Mouse (Mus musculus) lung, embryonic 14.5 days (tissue): ENCODE results near the gene Pf4. TPM values are rescaled to one million over a fixed set of nuclear protein-coding genes. Genes with fewer than 3 reads are reported as not detected.

Source experiments
- ATAC-seq: fragments of 200-750 bp; cut with Nextera tagmentation; 2 replicates; pipeline ENCODE4 v1.8.0; 2017; ENCODE audit warnings: mild to moderate bottlenecking, moderate TSS enrichment, moderate library complexity; ENCODE audit not compliant: insufficient read depth
- DNase-seq: peaks from one replicate; pipeline ENCODE4 v3.0.0-alpha.2; 2015
- H3K27ac ChIP-seq: fragments of 300-500 bp; sonication (generic); 2 replicates; pipeline ENCODE4 v1.5.1; 2014; ENCODE audit warnings: low read depth, mild to moderate bottlenecking, moderate library complexity
- H3K27me3 ChIP-seq: fragments of 300-500 bp; sonication (generic); 2 replicates; pipeline ENCODE4 v1.6.1; 2014; ENCODE audit warnings: low read length, control low read depth; ENCODE audit not compliant: insufficient read depth
- H3K36me3 ChIP-seq: fragments of 300-500 bp; sonication (generic); 2 replicates; pipeline ENCODE4 v1.6.1; 2014; ENCODE audit warnings: control low read depth; ENCODE audit not compliant: insufficient read depth
- H3K4me1 ChIP-seq: fragments of 300-500 bp; sonication (generic); 2 replicates; pipeline ENCODE4 v1.6.1; 2014; ENCODE audit warnings: antibody characterized with exemption, control low read depth; ENCODE audit not compliant: insufficient read depth
- H3K4me2 ChIP-seq: fragments of 300-500 bp; sonication (generic); 2 replicates; pipeline ENCODE4 v1.6.1; 2014; ENCODE audit warnings: mild to moderate bottlenecking
- H3K4me3 ChIP-seq: fragments of 300-500 bp; sonication (generic); 2 replicates; pipeline ENCODE4 v1.5.1; 2014; ENCODE audit warnings: low read depth, low read length
- H3K9ac ChIP-seq: fragments of 300-500 bp; sonication (generic); 2 replicates; pipeline ENCODE4 v1.6.1; 2014
- H3K9me3 ChIP-seq: fragments of 300-500 bp; sonication (generic); 2 replicates; pipeline ENCODE4 v1.6.1; 2016; ENCODE audit warnings: low read depth, low read length, control low read depth
- CTCF ChIP-seq: IDR thresholded peaks from 2 replicates; pipeline ENCODE4 v1.5.1; 2016; ENCODE audit warnings: antibody characterized with exemption, low read depth
- WGBS: fragments of 180-500 bp; shearing (Covaris S2); extraction: QIAGEN DNeasy Blood & Tissue Kit; methylation state at CpG from one replicate; pipeline ENCODE4 v1.1.7; 2014; 5-methylcytosine and 5-hydroxymethylcytosine counted together
- polyA plus RNA-seq: library from polyadenylated mRNA; unstranded; fragments of >200 nt; fragmentation: Nextera tagmentation; extraction: Ambion mirVana; gene quantifications from 2 replicates; pipeline ENCODE4 v1.2.1, GENCODE M21; 2014

Gene Pf4
- polyA plus RNA-seq, 1 experiment from 2014 or later: 60.3 TPM

GRCm38 (mm10) chr5:90768218-90768617, 4.0 kb upstream of the Pf4 start, which contains the start of gene Ppbp:
Ppbp (plus strand) TSS chr5:90768518.
- TF ChIP-seq CTCF: no peak
- Histone ChIP-seq H3K9me3 (no peaks in the 10 kb centered on the region), H3K9ac (no peak within 1 kb of the TSS), H3K27ac (no peak within 1 kb of the TSS), H3K4me1 (0 out of 2 replicates have a peak, but pooled peaks cover 7% of the 10 kb centered on the region), H3K4me2 (no peak within 1 kb of the TSS), H3K36me3 (no peaks in the 10 kb centered on the region), H3K27me3 (no peaks in the 10 kb centered on the region), H3K4me3 (no peak within 1 kb of the TSS)
- DNase-seq (no peak), ATAC-seq (no peak)
- WGBS: 56% methylated on average over 3 of the region's 3 CpGs

GRCm38 (mm10) chr5:90771369-90771768, 866 bp upstream of the Pf4 start:
- no peak overlapping the region for H3K9ac ChIP-seq
- H3K27ac ChIP-seq: no peak overlapping the region
- H3K9me3 ChIP-seq: no peaks in the 10 kb centered on the region
- H3K4me2 ChIP-seq: no peak overlapping the region
- H3K4me1 ChIP-seq: 0 out of 2 replicates have a peak, but pooled peaks cover 7% of the 10 kb centered on the region
- no peak overlapping the region for H3K4me3 ChIP-seq
- H3K36me3 ChIP-seq: no peaks in the 10 kb centered on the region
- no peaks in the 10 kb centered on the region for H3K27me3 ChIP-seq
- ATAC-seq: no peak
- TF ChIP-seq CTCF: no peak
- 73% methylated on average over 3 of the region's 3 CpGs for WGBS
- DNase-seq: peak; percentile 38

DNA sequence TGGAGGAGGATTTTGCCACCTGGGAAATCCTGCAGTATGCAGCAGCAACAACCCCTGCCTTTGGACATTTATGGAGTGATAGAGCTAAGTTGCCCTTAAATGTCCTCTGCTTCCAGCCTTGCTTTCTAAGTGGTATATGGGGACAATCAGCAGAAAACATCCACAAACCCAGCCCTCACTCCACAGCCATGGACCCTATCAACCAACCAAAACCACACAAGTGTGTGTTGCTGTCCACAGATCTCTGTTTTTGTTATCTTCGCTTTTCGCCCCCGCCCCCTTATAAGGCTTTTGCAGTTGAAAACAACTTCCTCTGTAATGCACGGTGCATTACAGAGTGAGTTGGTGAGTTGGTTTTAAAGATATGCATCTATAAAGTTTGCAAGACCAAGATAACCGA, 3.3 kb downstream of the Pf4 start:
- 82% methylated on average over 5 of the region's 5 CpGs for WGBS
- Histone ChIP-seq H3K27me3 (no peaks in the 10 kb centered on the region), H3K9ac (no peak overlapping the region), H3K27ac (no peak overlapping the region), H3K4me2 (no peak overlapping the region), H3K4me3 (no peak overlapping the region), H3K9me3 (no peaks in the 10 kb centered on the region), H3K4me1 (0 out of 2 replicates have a peak, but pooled peaks cover 7% of the 10 kb centered on the region), H3K36me3 (no peaks in the 10 kb centered on the region)
- ATAC-seq (no peak), DNase-seq (no peak)
- TF ChIP-seq CTCF: no peak

GRCm38 (mm10) chr5:90777621-90778020, 5.4 kb downstream of the Pf4 start:
- WGBS: 83% methylated on average over 10 of the region's 10 CpGs
- H3K9ac ChIP-seq: no peak overlapping the region
- ATAC-seq: no peak
- TF ChIP-seq CTCF: no peak
- H3K27ac ChIP-seq: no peak overlapping the region
- H3K9me3 ChIP-seq: no peaks in the 10 kb centered on the region
- 0 out of 2 replicates have a peak, but pooled peaks cover 2% of the 10 kb centered on the region for H3K4me1 ChIP-seq
- H3K4me3 ChIP-seq: no peak overlapping the region
- no peaks in the 10 kb centered on the region for H3K36me3 ChIP-seq
- no peak for DNase-seq
- no peak overlapping the region for H3K4me2 ChIP-seq
- no peaks in the 10 kb centered on the region for H3K27me3 ChIP-seq

DNA sequence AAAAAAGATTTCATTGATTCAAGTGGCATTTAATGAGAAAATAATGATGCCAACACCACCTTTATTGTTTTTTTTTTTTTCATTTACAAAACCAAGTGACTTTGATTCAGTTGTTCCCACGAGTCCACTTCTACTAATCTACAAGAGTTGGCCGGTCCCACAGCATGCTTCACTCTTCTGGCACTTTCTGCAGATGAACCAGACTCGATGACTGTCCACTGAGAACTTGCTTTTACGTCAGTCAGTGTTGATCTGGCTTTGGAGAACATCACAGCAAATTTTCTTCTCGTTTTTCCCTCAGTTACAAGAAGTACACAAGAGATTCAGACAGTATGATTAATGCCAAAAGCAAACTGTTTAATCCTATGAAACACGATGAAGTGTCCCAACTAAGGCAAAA, 6.6 kb downstream of the Pf4 start:
- no peaks in the 10 kb centered on the region for H3K9me3 ChIP-seq
- H3K9ac ChIP-seq: no peak overlapping the region
- DNase-seq: no peak
- no peaks in the 10 kb centered on the region for H3K27me3 ChIP-seq
- H3K27ac ChIP-seq: no peak overlapping the region
- H3K4me2 ChIP-seq: no peak overlapping the region
- no peak for TF ChIP-seq CTCF
- H3K36me3 ChIP-seq: no peaks in the 10 kb centered on the region
- no peak overlapping the region for H3K4me3 ChIP-seq
- no peaks in the 10 kb centered on the region for H3K4me1 ChIP-seq
- ATAC-seq: no peak
- WGBS: 68% methylated on average over 6 of the region's 6 CpGs

- 72% methylated on average over 3 of the region's 3 CpGs for WGBS
- no peak for TF ChIP-seq CTCF
- H3K4me2 ChIP-seq: no peak overlapping the region
- no peaks in the 10 kb centered on the region for H3K27me3 ChIP-seq
- H3K36me3 ChIP-seq: no peaks in the 10 kb centered on the region
- H3K27ac ChIP-seq: no peak overlapping the region
- H3K4me1 ChIP-seq: no peaks in the 10 kb centered on the region
- H3K9ac ChIP-seq: no peak overlapping the region
- DNase-seq: no peak
- no peak for ATAC-seq
- no peak overlapping the region for H3K4me3 ChIP-seq
- H3K9me3 ChIP-seq: no peaks in the 10 kb centered on the region
Measured at GRCm38 (mm10) chr5:90783697-90784096, 11.5 kb downstream of the Pf4 start.

DNA sequence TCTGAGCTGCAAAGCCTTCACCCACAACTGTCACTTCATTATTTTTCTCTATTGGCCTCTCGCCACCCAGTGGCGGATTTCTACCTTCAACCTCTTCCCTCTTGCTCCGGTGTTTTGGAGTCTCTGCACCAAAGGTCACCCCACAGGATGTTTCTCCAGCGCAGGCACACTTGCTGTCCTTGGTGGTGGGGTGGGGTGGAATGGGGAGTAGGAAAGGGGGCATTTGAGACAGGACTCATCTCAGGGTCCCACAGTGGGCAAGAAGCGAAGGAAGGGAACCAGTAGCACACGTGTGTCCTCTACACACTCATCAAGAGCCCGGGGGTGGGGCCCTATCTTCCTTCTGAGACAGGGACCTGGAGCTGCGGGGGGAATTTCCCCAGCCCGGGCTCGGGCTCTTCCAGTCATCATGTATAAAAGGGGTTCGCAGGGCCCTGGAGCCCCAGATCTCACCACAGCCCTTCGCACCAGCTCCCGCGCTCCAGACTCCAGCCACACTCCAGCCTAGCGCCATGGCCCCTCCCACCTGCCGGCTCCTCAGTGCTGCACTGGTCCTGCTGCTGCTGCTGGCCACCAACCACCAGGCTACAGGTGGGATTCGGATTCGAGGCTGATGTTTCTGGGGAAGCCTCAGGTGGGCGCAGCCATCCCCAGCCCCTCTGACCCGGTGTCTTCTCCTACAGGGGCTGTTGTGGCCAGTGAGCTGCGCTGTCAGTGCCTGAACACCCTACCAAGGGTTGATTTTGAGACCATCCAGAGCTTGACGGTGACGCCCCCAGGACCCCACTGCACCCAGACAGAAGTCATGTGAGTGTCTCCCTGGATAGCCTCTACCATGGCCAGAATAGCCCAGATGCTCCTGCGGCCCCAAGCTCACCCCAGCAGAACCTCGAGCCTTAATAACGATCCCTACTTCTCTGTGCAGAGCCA, 13.7 kb downstream of the Pf4 start, which contains the start of gene Cxcl3:
Gene Cxcl3 (plus strand): TSS at position 445 of the 930 bp plus-strand sequence.
- H3K4me3 ChIP-seq: peak within 1 kb of the TSS; percentile 22; the same call in 1 of the 2 replicates
- no peak within 1 kb of the TSS for H3K9ac ChIP-seq
- ATAC-seq (peak; percentile 80; the same call in 1 of the 2 replicates), DNase-seq (peak; percentile 67)
- H3K4me1 ChIP-seq: 0 out of 2 replicates have a peak, but pooled peaks cover 5% of the 10 kb centered on the region
- H3K27ac ChIP-seq: no peak within 1 kb of the TSS
- peak within 1 kb of the TSS; percentile 66 for H3K4me2 ChIP-seq
- no peaks in the 10 kb centered on the region for H3K36me3 ChIP-seq
- TF ChIP-seq CTCF: peak; percentile 56
- no peaks in the 10 kb centered on the region for H3K27me3 ChIP-seq
- no peaks in the 10 kb centered on the region for H3K9me3 ChIP-seq
- 16% methylated on average over 24 of the region's 26 CpGs for whole genome bisulfite sequencing
